Mouse (Mus musculus) small intestine, adult 2 months (tissue): ENCODE results near the gene Tnip2. TPM values are rescaled to one million over a fixed set of nuclear protein-coding genes. Genes with fewer than 3 reads are reported as not detected.

Source experiments
- H3K27ac ChIP-seq: fragments of 200-500 bp; 2 replicates; pipeline ENCODE4 v1.5.1; 2012; ENCODE audit warnings: low read depth, low read length, control low read depth, inconsistent platforms; ENCODE audit not compliant: insufficient read depth
- H3K27me3 ChIP-seq: fragments of 200-500 bp; 2 replicates; pipeline ENCODE4 v1.6.1; 2012; ENCODE audit warnings: mild to moderate bottlenecking, moderate library complexity, low read length, inconsistent platforms; ENCODE audit not compliant: control insufficient read depth, insufficient read depth
- H3K36me3 ChIP-seq: fragments of 200-500 bp; 2 replicates; pipeline ENCODE4 v1.6.1; 2012; ENCODE audit warnings: mild to moderate bottlenecking, low read length, control low read depth, inconsistent platforms; ENCODE audit not compliant: control insufficient read depth, insufficient read depth
- H3K4me1 ChIP-seq: fragments of 200-500 bp; 2 replicates; pipeline ENCODE4 v1.6.1; 2012; ENCODE audit warnings: low read length, inconsistent platforms, mixed read lengths; ENCODE audit not compliant: control insufficient read depth, insufficient read depth, insufficient read length
- H3K4me3 ChIP-seq: fragments of 200-500 bp; 2 replicates; pipeline ENCODE4 v1.5.1; 2012; ENCODE audit warnings: low read depth, mild to moderate bottlenecking, control low read depth, inconsistent platforms, low read length, moderate library complexity
- CTCF ChIP-seq: fragments of 200-500 bp; IDR thresholded peaks from 2 replicates; pipeline ENCODE4 v1.5.1; 2012; ENCODE audit warnings: low read depth, mild to moderate bottlenecking, control low read depth, inconsistent platforms, low read length, moderate library complexity, mixed read lengths; ENCODE audit not compliant: insufficient replicate concordance, insufficient read length; ENCODE audit errors: extremely low read depth
- POLR2A ChIP-seq: fragments of 200-500 bp; IDR thresholded peaks from 2 replicates; pipeline ENCODE4 v1.6.1; 2012; ENCODE audit warnings: low read depth, mild to moderate bottlenecking, control low read depth, inconsistent platforms, low read length, moderate library complexity
- WGBS: fragments of 180-500 bp; shearing (Covaris S2); methylation state at CpG from one replicate; pipeline ENCODE4 v1.1.7; 2018; 5-methylcytosine and 5-hydroxymethylcytosine counted together
- polyA plus RNA-seq: library from polyadenylated mRNA; depleted of rRNA; stranded (reverse); fragments of >200 nt; gene quantifications from 2 replicates; pipeline ENCODE4 v1.2.3, GENCODE M21; 2012

Tnip2 gene
- polyA plus RNA-seq, 1 experiment, result 13.8 TPM

- Histone ChIP-seq H3K27me3 (no peaks in the 10 kb centered on the region), H3K27ac (no peak overlapping the region), H3K4me3 (no peak overlapping the region), H3K36me3 (no peaks in the 10 kb centered on the region), H3K4me1 (peaks cover 5% of the 10 kb centered on the region; the same call in 1 of the 2 replicates)
- 92% methylated on average over 3 of the region's 3 CpGs for WGBS
- no peak for TF ChIP-seq POLR2A
- no peak for TF ChIP-seq CTCF
Measured at GRCm38 (mm10) chr5:34512486-34512885, 1.3 kb downstream of the Tnip2 start.

- 81% methylated on average over 6 of the region's 6 CpGs for WGBS
- TF ChIP-seq POLR2A (no peak), CTCF (no peak)
- Histone ChIP-seq H3K4me1 (no peaks in the 10 kb centered on the region), H3K27ac (no peak overlapping the region), H3K36me3 (peaks cover 15% of the 10 kb centered on the region), H3K4me3 (no peak overlapping the region), H3K27me3 (no peaks in the 10 kb centered on the region)
Measured at GRCm38 (mm10) chr5:34502821-34503220, 11.0 kb downstream of the Tnip2 start.

GRCm38 (mm10) chr5:34502411-34502810, 11.4 kb downstream of the Tnip2 start:
- Histone ChIP-seq H3K4me1 (no peaks in the 10 kb centered on the region), H3K36me3 (peaks cover 15% of the 10 kb centered on the region), H3K27ac (no peak overlapping the region), H3K27me3 (no peaks in the 10 kb centered on the region), H3K4me3 (no peak overlapping the region)
- no peak for TF ChIP-seq POLR2A
- TF ChIP-seq CTCF, result no peak
- WGBS, result 100% methylated on average over 1 of the region's 1 CpGs

- H3K36me3 ChIP-seq, result peaks cover 16% of the 10 kb centered on the region
- H3K4me1 ChIP-seq, result no peaks in the 10 kb centered on the region
- no peak overlapping the region for H3K4me3 ChIP-seq
- H3K27ac ChIP-seq, result no peak overlapping the region
- 75% methylated on average over 3 of the region's 3 CpGs for WGBS
- H3K27me3 ChIP-seq, result no peaks in the 10 kb centered on the region
- no peak for TF ChIP-seq POLR2A
- TF ChIP-seq CTCF, result no peak
Measured at GRCm38 (mm10) chr5:34501588-34501987, 12.2 kb downstream of the Tnip2 start.

- H3K27ac ChIP-seq, result no peak overlapping the region
- H3K4me3 ChIP-seq, result no peak overlapping the region
- peaks cover 16% of the 10 kb centered on the region for H3K36me3 ChIP-seq
- H3K4me1 ChIP-seq, result no peaks in the 10 kb centered on the region
- TF ChIP-seq POLR2A (no peak), CTCF (no peak)
- WGBS, result 61% methylated on average over 5 of the region's 5 CpGs
- no peaks in the 10 kb centered on the region for H3K27me3 ChIP-seq
Measured at GRCm38 (mm10) chr5:34500886-34501285, 12.9 kb downstream of the Tnip2 start.

- no peak overlapping the region for H3K27ac ChIP-seq
- no peak for TF ChIP-seq CTCF
- TF ChIP-seq POLR2A, result no peak
- H3K4me3 ChIP-seq, result no peak overlapping the region
- peaks cover 11% of the 10 kb centered on the region; the same call in 1 of the 2 replicates for H3K36me3 ChIP-seq
- WGBS, result 80% methylated on average over 6 of the region's 6 CpGs
- no peaks in the 10 kb centered on the region for H3K4me1 ChIP-seq
- no peaks in the 10 kb centered on the region for H3K27me3 ChIP-seq
Measured at GRCm38 (mm10) chr5:34496745-34497144, 17.0 kb downstream of the Tnip2 start.

GRCm38 (mm10) chr5:34489418-34489787, 24.4 kb downstream of the Tnip2 start:
- H3K27ac ChIP-seq, result no peak overlapping the region
- no peaks in the 10 kb centered on the region for H3K4me1 ChIP-seq
- H3K36me3 ChIP-seq, result peaks cover 6% of the 10 kb centered on the region; the same call in 1 of the 2 replicates
- no peaks in the 10 kb centered on the region for H3K27me3 ChIP-seq
- no peak overlapping the region for H3K4me3 ChIP-seq
- 90% methylated on average over 3 of the region's 3 CpGs for WGBS
- no peak for TF ChIP-seq POLR2A
- TF ChIP-seq CTCF, result no peak
